Mouse (Mus musculus) right cerebral cortex, postnatal 4 days (tissue): ENCODE results near the gene Btnl10.

Source experiments
- DNase-seq: peaks from one replicate; pipeline ENCODE4 v3.0.0-alpha.2; 2022

The Btnl10 gene

GRCm38 (mm10) chr11:58917745-58918366 lies at the start of gene Btnl10:
Btnl10 (plus strand) TSS chr11:58917908.
- DNase-seq: no peak

- DNase-seq: no peak
Observed at GRCm38 (mm10) chr11:58867954-58868330, 49.8 kb upstream of the Btnl10 start.

- DNase-seq: no peak
Observed at GRCm38 (mm10) chr11:58870961-58871360, 46.7 kb upstream of the Btnl10 start.

- no peak for DNase-seq
Observed at GRCm38 (mm10) chr11:58883756-58884155, 34.0 kb upstream of the Btnl10 start.

GRCm38 (mm10) chr11:58890511-58890910 lies 27.2 kb upstream of the Btnl10 start:
- DNase-seq: no peak

- no peak for DNase-seq
Observed at GRCm38 (mm10) chr11:58894456-58894855, 23.3 kb upstream of the Btnl10 start.

- DNase-seq: no peak
Observed at GRCm38 (mm10) chr11:58897485-58897884, 20.2 kb upstream of the Btnl10 start.

- DNase-seq: no peak
Observed at GRCm38 (mm10) chr11:58901080-58901479, 16.6 kb upstream of the Btnl10 start.

- DNase-seq: peak; percentile 97
Observed at GRCm38 (mm10) chr11:58903511-58904409, 13.9 kb upstream of the Btnl10 start, which contains the start of gene Zfp39. Zfp39 (minus strand) TSS chr11:58904225.

GRCm38 (mm10) chr11:58904410-58904718 lies 13.3 kb upstream of the Btnl10 start:
- DNase-seq: no peak

- no peak for DNase-seq
Observed at GRCm38 (mm10) chr11:58904838-58905237, 12.9 kb upstream of the Btnl10 start.

GRCm38 (mm10) chr11:58913776-58914175 lies 3.9 kb upstream of the Btnl10 start:
- no peak for DNase-seq

GRCm38 (mm10) chr11:58914461-58915028 lies 3.2 kb upstream of the Btnl10 start:
- DNase-seq: no peak

GRCm38 (mm10) chr11:58916879-58917744 lies 596 bp upstream of the Btnl10 start:
- DNase-seq: peak; percentile 34

- no peak for DNase-seq
Observed at GRCm38 (mm10) chr11:58918759-58919158, 1.1 kb downstream of the Btnl10 start.

GRCm38 (mm10) chr11:58922420-58922819 lies 4.7 kb downstream of the Btnl10 start:
- no peak for DNase-seq

GRCm38 (mm10) chr11:58926651-58927050 lies 8.9 kb downstream of the Btnl10 start:
- no peak for DNase-seq

GRCm38 (mm10) chr11:58927053-58927452 lies 9.3 kb downstream of the Btnl10 start:
- DNase-seq: no peak

GRCm38 (mm10) chr11:58927790-58928651 lies 10.3 kb downstream of the Btnl10 start:
- DNase-seq: peak; percentile 55

GRCm38 (mm10) chr11:58929055-58929454 lies 11.3 kb downstream of the Btnl10 start:
- no peak for DNase-seq

GRCm38 (mm10) chr11:58929641-58930040 lies 11.9 kb downstream of the Btnl10 start:
- no peak for DNase-seq

GRCm38 (mm10) chr11:58930254-58930653 lies 12.5 kb downstream of the Btnl10 start:
- DNase-seq: no peak
